Mouse (Mus musculus): ENCODE results near the gene Fam49a.

DNA sequence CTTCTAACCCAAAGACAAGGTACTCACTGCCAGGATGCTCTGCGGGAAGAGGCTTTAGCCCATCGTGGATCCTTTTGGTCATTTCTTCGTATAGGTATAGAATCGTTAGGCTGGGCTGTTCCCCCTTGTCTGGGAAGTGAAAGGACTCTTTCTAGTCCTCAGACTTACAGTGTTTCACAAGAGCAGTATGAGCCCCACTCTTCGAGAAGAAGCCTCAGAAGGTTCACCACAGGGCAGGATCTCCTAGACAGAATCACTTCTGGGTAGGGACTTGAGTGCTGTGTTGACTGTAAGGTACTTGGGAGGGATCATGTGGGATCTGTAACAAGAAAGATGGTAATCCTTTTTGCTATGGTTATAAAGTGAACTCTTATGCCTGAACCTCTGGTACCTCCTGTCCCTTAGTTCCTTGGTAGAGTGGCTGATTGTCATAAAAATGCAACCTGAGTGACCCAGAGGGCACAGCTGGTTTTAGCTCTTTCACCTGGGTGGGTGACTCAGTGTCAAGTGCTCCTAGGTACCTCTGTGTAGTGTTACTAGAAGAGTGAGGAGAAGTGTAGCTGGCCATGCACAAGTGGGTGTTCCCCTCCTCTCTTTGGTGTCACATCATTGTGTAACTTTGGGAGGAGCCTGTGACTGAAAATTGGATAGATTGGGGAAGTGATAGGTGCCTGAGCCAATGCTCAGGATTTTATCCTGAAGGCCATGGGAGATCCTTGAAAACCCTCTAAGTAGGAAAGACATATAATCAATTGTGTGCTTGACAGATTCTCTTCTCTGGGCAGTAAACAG lies 32.6 kb downstream of the Fam49a start:
- TF ChIP-seq CTCF (IDR thresholded peaks at IDR 0.05; ENCODE audit: low read depth, low read length) (no peak), POLR2A (IDR thresholded peaks at IDR 0.05; ENCODE audit: extremely low read depth, insufficient read depth, low read length) (no peak)

All from liver, adult 2 months (tissue).